Comparison of ENCODE assay signal across 21 mouse cellular contexts in the genomic region with DNA sequence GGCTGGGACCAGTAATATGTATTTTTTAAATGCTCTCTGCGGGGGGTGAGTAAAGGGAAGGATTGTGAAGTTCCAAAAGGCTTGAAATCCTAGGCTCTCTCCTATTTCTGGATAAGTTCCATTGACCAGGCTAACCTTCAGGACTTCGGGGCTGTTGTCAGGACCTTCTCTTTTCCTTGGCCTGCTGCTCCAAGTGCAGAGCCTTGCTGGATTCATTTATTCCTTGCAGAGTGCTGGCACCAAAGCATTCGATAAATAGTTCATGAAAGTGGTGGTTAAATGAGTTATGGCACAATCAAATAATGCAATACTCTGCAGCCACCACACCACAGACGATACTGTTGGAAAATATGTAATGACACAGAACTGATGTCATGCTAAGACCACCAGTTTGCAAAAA.
A peak's percentile ranks its signal among the peaks of the same experiment; 100 is the strongest.
DNase-seq lines count a peak whose midpoint lies in the region; ATAC-seq and TF ChIP-seq lines count a peak whose summit lies in the region.
"Had no signal": no experiment of that assay in that cellular context is flagged by ENCODE, and none has a peak within 500 bp of the region (broad histone marks: within the 10 kb centered on the region; RNA-seq: fewer than 3 reads in every experiment).

No protein-coding gene starts in this region.

- ATAC-seq in midbrain, embryonic 11.5 days (ENCODE audit: low FRiP score): no peak
- ATAC-seq in midbrain, postnatal 0 days (ENCODE audit: low FRiP score): no peak
- ATAC-seq: activated CD4-positive, CD25-positive, alpha-beta regulatory T cell, adult 4 months; forebrain, embryonic 13.5 days; forebrain, embryonic 15.5 days; forebrain, postnatal 0 days; Patski had no signal

- H3K4me2 ChIP-seq in midbrain, embryonic 11.5 days: no peak overlapping the region
- no peak overlapping the region for H3K4me2 ChIP-seq in midbrain, postnatal 0 days (ENCODE audit: low read depth, low read length, poor library complexity, severe bottlenecking)
- H3K4me2 ChIP-seq: embryonic facial prominence, embryonic 13.5 days; embryonic facial prominence, embryonic 15.5 days; forebrain, embryonic 13.5 days; forebrain, embryonic 15.5 days had no signal

- no peak for TF ChIP-seq CTCF in midbrain, postnatal 0 days (IDR thresholded peaks at IDR 0.05)

- H3K27me3 ChIP-seq in midbrain, embryonic 11.5 days (ENCODE audit: control insufficient read depth, insufficient read depth, low read length): no peaks in the 10 kb centered on the region
- no peaks in the 10 kb centered on the region for H3K27me3 ChIP-seq in midbrain, postnatal 0 days (ENCODE audit: insufficient read depth, low read length)
- H3K27me3 ChIP-seq: embryonic facial prominence, embryonic 13.5 days; embryonic facial prominence, embryonic 15.5 days; forebrain, embryonic 13.5 days; forebrain, embryonic 15.5 days; Patski had no signal

- no peaks in the 10 kb centered on the region for H3K4me1 ChIP-seq in midbrain, embryonic 11.5 days (ENCODE audit: control insufficient read depth, insufficient read depth, low read length)
- no peaks in the 10 kb centered on the region for H3K4me1 ChIP-seq in midbrain, postnatal 0 days (ENCODE audit: insufficient read depth, low read length)
- H3K4me1 ChIP-seq: embryonic facial prominence, embryonic 13.5 days; embryonic facial prominence, embryonic 15.5 days; forebrain, embryonic 13.5 days; forebrain, embryonic 15.5 days had no signal

- peak; percentile 35 for DNase-seq in midbrain, embryonic 11.5 days (ENCODE audit: low spot score, missing footprints)
- DNase-seq in midbrain, postnatal 0 days (ENCODE audit: low spot score): no peak
- peak; percentile 57 for DNase-seq in fibroblast of lung, adult 2 months (ENCODE audit: low read depth)
- DNase-seq in spleen, postnatal 10 days (ENCODE audit: low spot score in 2 of 2): no peak
- no peak for DNase-seq in embryo, embryonic 9.5 days (ENCODE audit: extremely low spot score)
- DNase-seq: adrenal gland, adult 8-10 months; adrenal gland, postnatal 14 days; adrenal gland, postnatal 36 days; cerebellum, adult 11-12 months; cerebellum, adult 2 months; cerebellum, adult 9-10 months; cerebellum, postnatal 10 days; cerebellum, postnatal 25 days; forebrain, postnatal 0 days had no signal

- H3K9ac ChIP-seq in midbrain, embryonic 11.5 days (ENCODE audit: low read length): no peak overlapping the region
- H3K9ac ChIP-seq in midbrain, postnatal 0 days (replicated peaks; ENCODE audit: low read length, poor library complexity, severe bottlenecking): no peak overlapping the region
- H3K9ac ChIP-seq: embryonic facial prominence, embryonic 13.5 days; embryonic facial prominence, embryonic 15.5 days; forebrain, embryonic 13.5 days; forebrain, embryonic 15.5 days; forebrain, postnatal 0 days had no signal

- 87% methylated on average over 4 of the region's 4 CpGs for WGBS in midbrain, embryonic 11.5 days
- 83% methylated on average over 4 of the region's 4 CpGs for WGBS in midbrain, postnatal 0 days

- H3K36me3 ChIP-seq in midbrain, embryonic 11.5 days (ENCODE audit: control insufficient read depth, insufficient read depth, low read length): no peaks in the 10 kb centered on the region
- H3K36me3 ChIP-seq in midbrain, postnatal 0 days (ENCODE audit: insufficient read depth, low read length): no peaks in the 10 kb centered on the region
- H3K36me3 ChIP-seq: embryonic facial prominence, embryonic 13.5 days; embryonic facial prominence, embryonic 15.5 days; forebrain, embryonic 15.5 days had no signal

- no peak overlapping the region for H3K27ac ChIP-seq in midbrain, embryonic 11.5 days (ENCODE audit: low read depth, low read length)
- H3K27ac ChIP-seq in midbrain, postnatal 0 days (ENCODE audit: low read depth, low read length): no peak overlapping the region
- H3K27ac ChIP-seq: embryonic facial prominence, embryonic 13.5 days; embryonic facial prominence, embryonic 15.5 days; forebrain, embryonic 13.5 days; forebrain, embryonic 15.5 days had no signal

- H3K4me3 ChIP-seq in midbrain, embryonic 11.5 days (ENCODE audit: low read depth, low read length): no peak overlapping the region
- H3K4me3 ChIP-seq in midbrain, postnatal 0 days (ENCODE audit: low read depth, low read length): no peak overlapping the region
- H3K4me3 ChIP-seq: embryonic facial prominence, embryonic 13.5 days; embryonic facial prominence, embryonic 15.5 days; erythroblast, embryonic 14.5 days; forebrain, embryonic 13.5 days; forebrain, embryonic 15.5 days had no signal

- no peaks in the 10 kb centered on the region for H3K9me3 ChIP-seq in midbrain, embryonic 11.5 days (ENCODE audit: control insufficient read depth, low read length)
- no peaks in the 10 kb centered on the region for H3K9me3 ChIP-seq in midbrain, postnatal 0 days (ENCODE audit: low read length)
- H3K9me3 ChIP-seq: embryonic facial prominence, embryonic 13.5 days; embryonic facial prominence, embryonic 15.5 days; forebrain, embryonic 13.5 days; forebrain, embryonic 15.5 days had no signal

Comparison
In these comparisons a context has a peak if more than half of its experiments do, and no peak if none do; other contexts are left out.
1. DNase-seq: peak in midbrain, embryonic 11.5 days (single experiment) and fibroblast of lung, adult 2 months (single experiment); none in midbrain, postnatal 0 days (single experiment), spleen, postnatal 10 days (0 of 2) and embryo, embryonic 9.5 days (single experiment).